Mouse (Mus musculus) stomach, postnatal 0 days (tissue): Measurements from ENCODE around the gene Apoa5. TPM values are rescaled to one million over a fixed set of nuclear protein-coding genes. Genes with fewer than 3 reads are reported as not detected.

Experiments
- ATAC-seq: fragments of 200-750 bp; cut with Nextera tagmentation; 2 replicates; pipeline ENCODE4 v1.8.0; 2017; ENCODE audit not compliant: low FRiP score, low TSS enrichment
- DNase-seq: peaks from one replicate; pipeline ENCODE4 v3.0.0-alpha.2; 2016; ENCODE audit warnings: low spot score
- H3K27ac ChIP-seq: fragments of 300-500 bp; sonication (generic); replicated peaks from 2 replicates; pipeline ENCODE4 v1.5.1; 2014; ENCODE audit warnings: mild to moderate bottlenecking, control low read depth
- H3K27me3 ChIP-seq: fragments of 300-500 bp; sonication (generic); 2 replicates; pipeline ENCODE4 v1.6.1; 2014; ENCODE audit warnings: low read length; ENCODE audit not compliant: control insufficient read depth, insufficient read depth
- H3K36me3 ChIP-seq: fragments of 300-500 bp; sonication (generic); 2 replicates; pipeline ENCODE4 v1.6.1; 2014; ENCODE audit warnings: low read length, mixed read lengths; ENCODE audit not compliant: control insufficient read depth, insufficient read depth
- H3K4me1 ChIP-seq: fragments of 300-500 bp; sonication (generic); replicated peaks from 2 replicates; pipeline ENCODE4 v1.6.1; 2014; ENCODE audit warnings: antibody characterized with exemption; ENCODE audit not compliant: control insufficient read depth, insufficient read depth
- H3K4me2 ChIP-seq: fragments of 300-500 bp; sonication (generic); replicated peaks from 2 replicates; pipeline ENCODE4 v1.6.1; 2014; ENCODE audit warnings: low read depth, mild to moderate bottlenecking, control low read depth, moderate library complexity
- H3K4me3 ChIP-seq: fragments of 300-500 bp; sonication (generic); 2 replicates; pipeline ENCODE4 v1.5.1; 2014; ENCODE audit warnings: low read depth, low read length, control low read depth
- H3K9ac ChIP-seq: fragments of 300-500 bp; sonication (generic); 2 replicates; pipeline ENCODE4 v1.6.1; 2014; ENCODE audit warnings: mild to moderate bottlenecking, low read length, control low read depth, mixed read lengths
- H3K9me3 ChIP-seq: fragments of 300-500 bp; sonication (generic); 2 replicates; pipeline ENCODE4 v1.6.1; 2016; ENCODE audit warnings: low read length; ENCODE audit not compliant: control insufficient read depth
- CTCF ChIP-seq: IDR thresholded peaks from 2 replicates; pipeline ENCODE4 v1.5.1; 2016; ENCODE audit warnings: antibody characterized with exemption, low read depth, mild to moderate bottlenecking, moderate library complexity
- EP300 ChIP-seq: optimal IDR thresholded peaks from 2 replicates; pipeline ENCODE3; 2016; ENCODE audit warnings: antibody characterized with exemption
- WGBS: fragments of 180-500 bp; shearing (Covaris S2); extraction: QIAGEN DNeasy Blood & Tissue Kit; methylation state at CpG from one replicate; pipeline ENCODE4 v1.1.7; 2014; 5-methylcytosine and 5-hydroxymethylcytosine counted together
- polyA plus RNA-seq: library from polyadenylated mRNA; unstranded; fragments of >200 nt; fragmentation: Nextera tagmentation; extraction: Ambion mirVana; gene quantifications from 2 replicates; pipeline ENCODE4 v1.2.1, GENCODE M21; 2015

Apoa5 gene
- polyA plus RNA-seq, 1 experiment from 2014 or later, result 0.47 TPM

GRCm38 (mm10) chr9:46272070-46272469 lies 3.6 kb downstream of the Apoa5 start:
- TF ChIP-seq EP300, result no peak
- no peak for TF ChIP-seq CTCF
- WGBS, result 76% methylated on average over 9 of the region's 9 CpGs
- Histone ChIP-seq H3K4me1 (no peaks in the 10 kb centered on the region; the same call in 1 of the 2 replicates), H3K27me3 (no peaks in the 10 kb centered on the region), H3K4me3 (no peak overlapping the region), H3K4me2 (no peak overlapping the region), H3K27ac (no peak overlapping the region), H3K9ac (no peak overlapping the region), H3K9me3 (no peaks in the 10 kb centered on the region), H3K36me3 (peaks cover 6% of the 10 kb centered on the region)
- DNase-seq (no peak), ATAC-seq (no peak)

- WGBS, result 5% methylated on average over 43 of the region's 45 CpGs
- H3K4me3 ChIP-seq, result peak within 1 kb of the TSS; percentile 67
- peak within 1 kb of the TSS; percentile 77 for H3K4me2 ChIP-seq
- DNase-seq (peak; percentile 92), ATAC-seq (peak; percentile 95)
- H3K27me3 ChIP-seq, result no peaks in the 10 kb centered on the region
- H3K27ac ChIP-seq, result peak within 1 kb of the TSS; percentile 77
- TF ChIP-seq CTCF, result peak; percentile 62
- TF ChIP-seq EP300, result no peak
- no peaks in the 10 kb centered on the region for H3K9me3 ChIP-seq
- peaks cover 12% of the 10 kb centered on the region for H3K36me3 ChIP-seq
- no peaks in the 10 kb centered on the region; the same call in 1 of the 2 replicates for H3K4me1 ChIP-seq
- peak within 1 kb of the TSS; percentile 76 for H3K9ac ChIP-seq
Observed at GRCm38 (mm10) chr9:46272677-46273454, 4.4 kb downstream of the Apoa5 start, which contains the start of gene Zpr1. TSS of gene Zpr1 (plus strand) at chr9:46273064.

- no peak overlapping the region for H3K27ac ChIP-seq
- no peaks in the 10 kb centered on the region for H3K27me3 ChIP-seq
- H3K9me3 ChIP-seq, result no peaks in the 10 kb centered on the region
- H3K9ac ChIP-seq, result no peak overlapping the region
- no peaks in the 10 kb centered on the region; the same call in 1 of the 2 replicates for H3K4me1 ChIP-seq
- no peak for DNase-seq
- peaks cover 16% of the 10 kb centered on the region for H3K36me3 ChIP-seq
- TF ChIP-seq EP300 (no peak), CTCF (no peak)
- WGBS, result 83% methylated on average over 9 of the region's 9 CpGs
- H3K4me3 ChIP-seq, result no peak overlapping the region
- ATAC-seq, result no peak
- no peak overlapping the region for H3K4me2 ChIP-seq
Observed at GRCm38 (mm10) chr9:46274494-46274893, 6.1 kb downstream of the Apoa5 start.

DNA sequence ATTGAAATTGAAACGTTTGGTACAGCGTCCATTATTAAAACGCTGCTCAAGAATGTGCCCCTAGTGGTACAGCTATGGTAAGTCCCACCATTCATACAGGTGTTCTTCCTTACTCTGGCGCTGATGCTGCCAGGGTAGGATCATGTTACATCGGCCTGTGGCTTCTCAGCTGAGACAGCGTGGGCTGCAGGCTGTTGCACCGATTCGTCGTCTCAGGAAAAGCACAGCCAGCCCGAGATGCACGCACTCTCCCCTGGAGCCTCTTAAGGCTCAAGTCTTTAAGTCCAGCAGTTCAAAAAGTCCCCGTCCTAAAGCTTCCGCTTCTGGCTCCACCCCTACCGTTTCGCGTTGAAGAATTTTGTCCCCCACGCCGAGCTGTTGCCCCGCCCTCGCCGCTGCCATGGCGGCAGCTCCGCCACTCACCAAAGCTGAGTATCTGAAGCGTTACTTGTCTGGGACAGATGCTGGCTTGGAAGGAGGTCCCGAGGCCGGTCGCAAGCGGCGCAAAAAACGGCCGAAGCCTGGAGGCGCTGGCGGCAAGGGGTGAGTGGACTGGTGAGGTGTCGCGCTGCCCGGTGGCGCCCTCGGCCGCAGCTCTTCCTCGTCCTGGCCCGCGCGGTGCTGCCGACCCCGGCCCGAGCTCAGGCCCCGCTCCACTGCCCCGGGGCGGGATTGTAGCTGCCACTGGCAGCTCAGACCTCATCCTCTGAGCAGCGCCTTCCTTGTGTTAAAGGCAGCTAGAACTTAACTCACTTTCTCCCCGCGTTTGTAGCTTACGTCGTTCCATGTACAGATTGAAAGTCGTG lies 14.4 kb downstream of the Apoa5 start, which contains the start of gene Bud13:
Gene Bud13, plus strand, starts transcription at position 378 of the 806 bp plus-strand sequence.
- H3K36me3 ChIP-seq, result peaks cover 18% of the 10 kb centered on the region
- peak within 1 kb of the TSS; percentile 68 for H3K4me2 ChIP-seq
- H3K4me3 ChIP-seq, result peak within 1 kb of the TSS; percentile 96
- ATAC-seq, result peak; percentile 92
- WGBS, result under 1% methylated on average over 55 of the region's 55 CpGs
- H3K4me1 ChIP-seq, result peaks cover 3% of the 10 kb centered on the region; the same call in 1 of the 2 replicates
- H3K9me3 ChIP-seq, result no peaks in the 10 kb centered on the region
- DNase-seq, result peak; percentile 93
- no peaks in the 10 kb centered on the region for H3K27me3 ChIP-seq
- TF ChIP-seq CTCF (peak; percentile 77), EP300 (no peak)
- peak within 1 kb of the TSS; percentile 91 for H3K9ac ChIP-seq
- H3K27ac ChIP-seq, result peak within 1 kb of the TSS; percentile 82

- DNase-seq (no peak), ATAC-seq (no peak)
- no peak overlapping the region for H3K4me3 ChIP-seq
- H3K4me2 ChIP-seq, result no peak overlapping the region
- 82% methylated on average over 4 of the region's 4 CpGs for WGBS
- TF ChIP-seq EP300 (no peak), CTCF (no peak)
- peaks cover 9% of the 10 kb centered on the region; the same call in 1 of the 2 replicates for H3K36me3 ChIP-seq
- no peaks in the 10 kb centered on the region for H3K9me3 ChIP-seq
- no peaks in the 10 kb centered on the region for H3K27me3 ChIP-seq
- H3K9ac ChIP-seq, result no peak overlapping the region
- no peaks in the 10 kb centered on the region for H3K4me1 ChIP-seq
- H3K27ac ChIP-seq, result no peak overlapping the region
Observed at GRCm38 (mm10) chr9:46298381-46298780, 29.9 kb downstream of the Apoa5 start.
